Mouse (Mus musculus) MEL (cell line): ENCODE results near the gene Hectd1.

Source experiments
- BHLHE40 ChIP-seq: IDR thresholded peaks from 2 replicates; pipeline ENCODE4 v1.6.1; 2012; ENCODE audit warnings: low read depth, mild to moderate bottlenecking, inconsistent platforms, low read length, improper control_type of control experiment, borderline replicate concordance
- CHD2 ChIP-seq: IDR thresholded peaks from 2 replicates; pipeline ENCODE4 v1.6.1; 2011; ENCODE audit warnings: low read length, improper control_type of control experiment
- CTCF ChIP-seq, 3 experiments: IDR thresholded peaks in 2 of 3; conservative IDR thresholded peaks in 1 of 3; 2 replicates each; pipeline ENCODE4 v1.5.1; 2011 to 2012; ENCODE audit warnings: low read length in 3 of 3, low read depth in 2 of 3, mild to moderate bottlenecking in 2 of 3, improper control_type of control experiment in 1 of 3, inconsistent platforms in 1 of 3, mixed read lengths in 1 of 3, moderate library complexity in 1 of 3; ENCODE audit not compliant: control insufficient read depth in 1 of 3, insufficient read depth in 1 of 3, poor library complexity in 1 of 3, severe bottlenecking in 1 of 3
- EP300 ChIP-seq, 2 experiments: IDR thresholded peaks; 2 replicates each; pipeline ENCODE4 v1.6.1; 2011; ENCODE audit warnings: improper control_type of control experiment in 2 of 2, low read length in 2 of 2, low read depth in 1 of 2, mild to moderate bottlenecking in 1 of 2
- GABPA ChIP-seq: IDR thresholded peaks from 2 replicates; pipeline ENCODE4 v1.6.1; 2012; ENCODE audit warnings: low read depth, mild to moderate bottlenecking, inconsistent platforms, low read length, improper control_type of control experiment, moderate library complexity
- MAX ChIP-seq: IDR thresholded peaks from 2 replicates; pipeline ENCODE4 v1.6.1; 2011; ENCODE audit warnings: low read length, improper control_type of control experiment
- MYC ChIP-seq: IDR thresholded peaks from 2 replicates; pipeline ENCODE4 v1.6.1; 2011; ENCODE audit warnings: low read depth, mild to moderate bottlenecking, low read length, improper control_type of control experiment, moderate library complexity
- NELFE ChIP-seq: IDR thresholded peaks from 2 replicates; pipeline ENCODE4 v1.6.1; 2011; ENCODE audit warnings: low read depth, low read length, improper control_type of control experiment
- POLR2A ChIP-seq, 2 experiments: IDR thresholded peaks; 2 replicates each; pipeline ENCODE4 v1.6.1; 2011 to 2012; ENCODE audit warnings: low read length in 2 of 2, mild to moderate bottlenecking in 2 of 2, control low read depth in 1 of 2, improper control_type of control experiment in 1 of 2, low read depth in 1 of 2, moderate library complexity in 1 of 2; ENCODE audit not compliant: control insufficient read depth in 1 of 2, insufficient read depth in 1 of 2, poor library complexity in 1 of 2
- POLR2AphosphoS2 ChIP-seq: IDR thresholded peaks from 2 replicates; pipeline ENCODE4 v1.6.1; 2011; ENCODE audit warnings: low read length, improper control_type of control experiment
- POLR2AphosphoS5 ChIP-seq: IDR thresholded peaks from 2 replicates; pipeline ENCODE4 v1.6.1; 2012; ENCODE audit warnings: low read depth, borderline replicate concordance, mild to moderate bottlenecking, inconsistent platforms, low read length, moderate library complexity, mixed read lengths
- SIN3A ChIP-seq: IDR thresholded peaks from 2 replicates; pipeline ENCODE4 v1.6.1; 2012; ENCODE audit warnings: low read length, improper control_type of control experiment, inconsistent platforms
- TAL1 ChIP-seq: IDR thresholded peaks from 2 replicates; pipeline ENCODE4 v1.6.1; 2012; ENCODE audit warnings: mild to moderate bottlenecking, inconsistent platforms, low read length, moderate library complexity, mixed read lengths
- ZC3H11A ChIP-seq: IDR thresholded peaks from 2 replicates; pipeline ENCODE4 v1.6.1; 2012; ENCODE audit warnings: low read depth, mild to moderate bottlenecking, inconsistent platforms, low read length, improper control_type of control experiment

DNA sequence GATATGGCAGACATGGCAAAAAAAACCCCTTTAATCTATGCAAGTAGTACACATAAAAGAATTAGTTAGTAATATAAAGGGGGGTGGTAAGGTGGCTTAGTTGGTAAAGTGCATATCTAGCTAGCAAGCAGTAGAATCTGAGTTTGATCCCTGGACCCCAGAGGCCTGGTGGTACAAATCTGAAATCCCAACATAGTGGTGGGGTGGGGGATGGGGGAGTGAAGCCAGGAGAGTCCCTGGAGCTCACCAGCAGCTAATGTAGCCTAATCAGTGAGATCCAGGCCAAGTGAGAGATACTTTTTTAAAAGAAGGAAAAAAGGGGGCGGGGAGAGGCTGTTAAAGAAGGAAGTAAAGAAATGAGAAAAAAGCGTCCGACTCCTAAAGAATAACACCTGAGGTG is 21.8 kb upstream of the Hectd1 start:
- no peak for TF ChIP-seq CTCF (IDR thresholded peaks at IDR 0.05 in 2 of 3, conservative IDR thresholded peaks at IDR 0.05 in 1 of 3; ENCODE audit: control insufficient read depth in 1 of 3, insufficient read depth in 1 of 3, low read depth in 2 of 3, low read length in 3 of 3, poor library complexity in 1 of 3, severe bottlenecking in 1 of 3)
- no peak for TF ChIP-seq TAL1
- TF ChIP-seq NELFE: no peak
- TF ChIP-seq BHLHE40: 0 out of 2 replicates have a peak, but pooled peaks have one; percentile 19
- TF ChIP-seq POLR2A (IDR thresholded peaks at IDR 0.05; ENCODE audit: control insufficient read depth in 1 of 2, insufficient read depth in 1 of 2, low read depth in 1 of 2, low read length in 2 of 2, poor library complexity in 1 of 2): no peak
- peak; percentile 35 to 49; a peak in 3 of 4 replicates for TF ChIP-seq EP300 (IDR thresholded peaks at IDR 0.05; ENCODE audit: low read depth in 1 of 2, low read length in 2 of 2)
- no peak for TF ChIP-seq POLR2AphosphoS2
- no peak for TF ChIP-seq SIN3A
- no peak for TF ChIP-seq CHD2
- no peak for TF ChIP-seq ZC3H11A
- TF ChIP-seq MYC: no peak
- TF ChIP-seq POLR2AphosphoS5: no peak
- no peak for TF ChIP-seq GABPA
- TF ChIP-seq MAX: no peak
